23 mouse cellular contexts compared by ENCODE assay signal in genomic region chr5:103721490-103721889, GRCm38 (mm10). TPM values are rescaled to one million over a fixed set of nuclear protein-coding genes. Genes with fewer than 3 reads are reported as not detected.
DNase-seq lines count a peak whose midpoint lies in the region; ATAC-seq and TF ChIP-seq lines count a peak whose summit lies in the region.
"Had no signal": no experiment of that assay in that cellular context is flagged by ENCODE, and none has a peak within 500 bp of the region (broad histone marks: within the 10 kb centered on the region; RNA-seq: fewer than 3 reads in every experiment).

No protein-coding gene starts in this region.

- no peaks in the 10 kb centered on the region for H3K9me3 ChIP-seq in liver, postnatal 0 days (ENCODE audit: low read length)
- H3K9me3 ChIP-seq: forebrain, embryonic 12.5 days; hindbrain, embryonic 12.5 days; limb, embryonic 12.5 days; liver, embryonic 15.5 days; midbrain, embryonic 13.5 days; neural tube, embryonic 13.5 days had no signal

- no peaks in the 10 kb centered on the region for H3K36me3 ChIP-seq in liver, postnatal 0 days (replicated peaks; ENCODE audit: insufficient read depth, low read length)
- H3K36me3 ChIP-seq: forebrain, embryonic 12.5 days; hindbrain, embryonic 12.5 days; limb, embryonic 12.5 days; liver, embryonic 15.5 days; midbrain, embryonic 13.5 days; neural tube, embryonic 13.5 days had no signal

- H3K4me3 ChIP-seq in liver, postnatal 0 days (ENCODE audit: low read depth, low read length): no peak overlapping the region
- H3K4me3 ChIP-seq in bone marrow macrophage, adult 2 months (ENCODE audit: insufficient read depth, low read length): no peak overlapping the region
- H3K4me3 ChIP-seq: forebrain, embryonic 12.5 days; hindbrain, embryonic 12.5 days; limb, embryonic 12.5 days; liver, embryonic 15.5 days; midbrain, embryonic 13.5 days; neural tube, embryonic 13.5 days had no signal

- no peak for TF ChIP-seq CTCF in liver, postnatal 0 days (IDR thresholded peaks at IDR 0.05; ENCODE audit: low read depth)
- no peak for TF ChIP-seq CTCF in bone marrow macrophage, adult 2 months (IDR thresholded peaks at IDR 0.05; ENCODE audit: low read depth, low read length)

- H3K27ac ChIP-seq in liver, postnatal 0 days (ENCODE audit: low read depth): peak overlapping the region; percentile 14; the same call in 1 of the 2 replicates
- H3K27ac ChIP-seq in bone marrow macrophage, adult 2 months (ENCODE audit: insufficient read depth, low read depth, low read length): peak overlapping the region; percentile 83
- H3K27ac ChIP-seq: forebrain, embryonic 12.5 days; hindbrain, embryonic 12.5 days; kidney, postnatal 0 days; limb, embryonic 12.5 days; liver, embryonic 15.5 days; midbrain, embryonic 13.5 days; neural tube, embryonic 13.5 days had no signal

- no peak overlapping the region for H3K4me2 ChIP-seq in liver, postnatal 0 days (ENCODE audit: low read depth, low read length)
- H3K4me2 ChIP-seq: forebrain, embryonic 12.5 days; hindbrain, embryonic 12.5 days; limb, embryonic 12.5 days; liver, embryonic 15.5 days; midbrain, embryonic 13.5 days; neural tube, embryonic 13.5 days had no signal

- no peak for ATAC-seq in liver, postnatal 0 days
- ATAC-seq in megakaryocyte progenitor cell, adult 5-6 weeks (replicated peaks; ENCODE audit: poor library complexity): peak; percentile 29; the same call in 1 of the 2 replicates
- ATAC-seq: activated CD4-positive, CD25-positive, alpha-beta regulatory T cell, adult 4 months; midbrain, embryonic 13.5 days had no signal

- no peak overlapping the region for H3K9ac ChIP-seq in liver, postnatal 0 days (replicated peaks)
- H3K9ac ChIP-seq: forebrain, embryonic 12.5 days; hindbrain, embryonic 12.5 days; limb, embryonic 12.5 days; liver, embryonic 15.5 days; midbrain, embryonic 13.5 days; neural tube, embryonic 13.5 days had no signal

- TF ChIP-seq POLR2A in bone marrow macrophage, adult 2 months (IDR thresholded peaks at IDR 0.05; ENCODE audit: borderline replicate concordance, low read depth, low read length): no peak

- WGBS in liver, postnatal 0 days (ENCODE audit: insufficient replicate concordance): 72% methylated on average over 4 of the region's 4 CpGs

- no peak for DNase-seq in liver, postnatal 0 days
- DNase-seq in liver: no peak
- DNase-seq in B cell, adult 2 months: peak; percentile 46 to 47
- DNase-seq in embryo, embryonic 11 days: no peak
- DNase-seq in kidney, postnatal 14 days: no peak
- no peak for DNase-seq in cerebellum, adult 18-20 months
- DNase-seq: adrenal gland, postnatal 14 days; cerebellum, adult 11 months; cerebellum, postnatal 14 days; gastrocnemius, postnatal 25 days; kidney, adult 18-20 months; right cerebral cortex, postnatal 14 days; thymus, postnatal 4 days had no signal

- H3K27me3 ChIP-seq in liver, postnatal 0 days (ENCODE audit: insufficient read depth, low read length): no peaks in the 10 kb centered on the region
- H3K27me3 ChIP-seq: forebrain, embryonic 12.5 days; limb, embryonic 12.5 days had no signal

- no peak for TF ChIP-seq EP300 in liver, postnatal 0 days (IDR thresholded peaks at IDR 0.05; ENCODE audit: low read depth)

- H3K4me1 ChIP-seq in liver, postnatal 0 days (ENCODE audit: insufficient read depth): peaks cover 5% of the 10 kb centered on the region; the same call in 1 of the 2 replicates
- peaks cover 77% of the 10 kb centered on the region for H3K4me1 ChIP-seq in bone marrow macrophage, adult 2 months (ENCODE audit: control insufficient read depth, insufficient read depth, low read length)

RNA-seq across cellular contexts. Expression of gene Aff1, which starts 29.3 kb away (rescaled TPM):
- 4.7 and 5.0 TPM in 2 replicates for polyA plus RNA-seq in liver, postnatal 0 days (2015; fragmentation: Nextera tagmentation; extraction: Ambion mirVana)
- polyA plus RNA-seq in bone marrow macrophage, adult 2 months (2012; ENCODE audit: insufficient read depth, insufficient read length, missing spikeins): 44.1 and 45.3 TPM in 2 replicates
- 78.6 and 86.8 TPM in 2 replicates for total RNA-seq in megakaryocyte progenitor cell, adult 5-6 weeks (2015)
- total RNA-seq in megakaryocyte progenitor cell, adult 5-6 weeks (2017): 34.1 and 44.3 TPM in 2 replicates

Comparison
In these comparisons a context has a peak if more than half of its experiments do, and no peak if none do; other contexts are left out.
1. DNase-seq: peak in B cell, adult 2 months (2 of 2); none in liver, postnatal 0 days (single experiment), liver (single experiment), embryo, embryonic 11 days (single experiment), kidney, postnatal 14 days (single experiment) and cerebellum, adult 18-20 months (0 of 2).